In genomic region chr13:83714466-83715307, GRCm38 (mm10) we compare ENCODE assay signal across 8 mouse cellular contexts.
DNase-seq lines count a peak whose midpoint lies in the region; ATAC-seq and TF ChIP-seq lines count a peak whose summit lies in the region.

No protein-coding gene starts in this region.

- ATAC-seq in embryonic facial prominence, embryonic 12.5 days (ENCODE audit: insufficient number of reproducible peaks, insufficient read depth, low FRiP score, low TSS enrichment) = peak; percentile 61
- 0 out of 2 replicates have a peak, but pooled peaks have one; percentile 5 for ATAC-seq in limb, embryonic 12.5 days (ENCODE audit: insufficient number of reproducible peaks, insufficient read depth, low FRiP score, low TSS enrichment, low read depth)
- peak; percentile 82 for ATAC-seq in midbrain, postnatal 0 days (ENCODE audit: low FRiP score)

- peak overlapping the region; percentile 40 for H3K4me2 ChIP-seq in embryonic facial prominence, embryonic 12.5 days (replicated peaks)
- peak overlapping the region; percentile 48 for H3K4me2 ChIP-seq in limb, embryonic 12.5 days
- peak overlapping the region; percentile 79 for H3K4me2 ChIP-seq in midbrain, postnatal 0 days (ENCODE audit: low read depth, low read length, poor library complexity, severe bottlenecking)

- H3K9me3 ChIP-seq in embryonic facial prominence, embryonic 12.5 days = no peaks in the 10 kb centered on the region
- H3K9me3 ChIP-seq in limb, embryonic 12.5 days = no peaks in the 10 kb centered on the region
- no peaks in the 10 kb centered on the region for H3K9me3 ChIP-seq in midbrain, postnatal 0 days (ENCODE audit: low read length)

- no peaks in the 10 kb centered on the region for H3K36me3 ChIP-seq in embryonic facial prominence, embryonic 12.5 days
- H3K36me3 ChIP-seq in limb, embryonic 12.5 days = no peaks in the 10 kb centered on the region
- no peaks in the 10 kb centered on the region for H3K36me3 ChIP-seq in midbrain, postnatal 0 days (ENCODE audit: insufficient read depth, low read length)

- no peaks in the 10 kb centered on the region for H3K4me1 ChIP-seq in embryonic facial prominence, embryonic 12.5 days
- peaks cover 6% of the 10 kb centered on the region; the same call in 1 of the 2 replicates for H3K4me1 ChIP-seq in limb, embryonic 12.5 days (replicated peaks)
- H3K4me1 ChIP-seq in midbrain, postnatal 0 days (ENCODE audit: insufficient read depth, low read length) = no peaks in the 10 kb centered on the region

- no peak overlapping the region for H3K9ac ChIP-seq in embryonic facial prominence, embryonic 12.5 days
- H3K9ac ChIP-seq in limb, embryonic 12.5 days (replicated peaks) = no peak overlapping the region
- peak overlapping the region; percentile 52 for H3K9ac ChIP-seq in midbrain, postnatal 0 days (replicated peaks; ENCODE audit: low read length, poor library complexity, severe bottlenecking)

- peak overlapping the region; percentile 20 for H3K4me3 ChIP-seq in embryonic facial prominence, embryonic 12.5 days
- H3K4me3 ChIP-seq in limb, embryonic 12.5 days (replicated peaks) = peak overlapping the region; percentile 29
- H3K4me3 ChIP-seq in midbrain, postnatal 0 days (ENCODE audit: low read depth, low read length) = peak overlapping the region; percentile 37

- TF ChIP-seq CTCF in midbrain, postnatal 0 days (IDR thresholded peaks at IDR 0.05) = peak; percentile 97

- peak; percentile 59 for DNase-seq in 3134 (ENCODE audit: extremely low read depth, insufficient read length, low spot score)
- peak; percentile 85 for DNase-seq in adrenal gland, postnatal 14 days
- DNase-seq in heart, adult 8-10 months (ENCODE audit: low spot score) = peak; percentile 76
- peak; percentile 68 to 85 for DNase-seq in kidney, adult 8-10 months
- DNase-seq in midbrain, postnatal 0 days (ENCODE audit: low spot score) = peak; percentile 95
- DNase-seq in spleen, postnatal 14 days (ENCODE audit: low spot score in 2 of 2) = peak; percentile 38 to 57

- H3K27ac ChIP-seq in embryonic facial prominence, embryonic 12.5 days = no peak overlapping the region
- no peak overlapping the region for H3K27ac ChIP-seq in limb, embryonic 12.5 days
- peak overlapping the region; percentile 77 for H3K27ac ChIP-seq in midbrain, postnatal 0 days (ENCODE audit: low read depth, low read length)

- WGBS in embryonic facial prominence, embryonic 12.5 days = 2% methylated on average over 22 of the region's 22 CpGs
- under 1% methylated on average over 22 of the region's 22 CpGs for WGBS in limb, embryonic 12.5 days
- WGBS in midbrain, postnatal 0 days = 3% methylated on average over 22 of the region's 22 CpGs

- peaks cover 68% of the 10 kb centered on the region for H3K27me3 ChIP-seq in embryonic facial prominence, embryonic 12.5 days
- H3K27me3 ChIP-seq in limb, embryonic 12.5 days = peaks cover 90% of the 10 kb centered on the region
- H3K27me3 ChIP-seq in midbrain, postnatal 0 days (ENCODE audit: insufficient read depth, low read length) = 0 out of 2 replicates have a peak, but pooled peaks cover 12% of the 10 kb centered on the region

Comparison
In these comparisons a context has a peak if more than half of its experiments do, and no peak if none do; other contexts are left out.
1. ATAC-seq: peak in every context shown above with its lines; median percentile 82 in midbrain, postnatal 0 days; 61 in embryonic facial prominence, embryonic 12.5 days; 5 in limb, embryonic 12.5 days.